Mouse (Mus musculus) spleen, adult 2 months (tissue): Measurements from ENCODE around the gene Metap1d.

Experiments used
- CTCF ChIP-seq: fragments of 200-500 bp; IDR thresholded peaks from 2 replicates; pipeline ENCODE4 v1.5.1; 2011; ENCODE audit warnings: mild to moderate bottlenecking, inconsistent platforms; ENCODE audit not compliant: insufficient read depth, insufficient read length, insufficient replicate concordance; ENCODE audit errors: extremely low read depth
- POLR2A ChIP-seq: fragments of 200-500 bp; IDR thresholded peaks from 2 replicates; pipeline ENCODE4 v1.6.1; 2011; ENCODE audit warnings: low read depth, low read length, inconsistent platforms

DNA sequence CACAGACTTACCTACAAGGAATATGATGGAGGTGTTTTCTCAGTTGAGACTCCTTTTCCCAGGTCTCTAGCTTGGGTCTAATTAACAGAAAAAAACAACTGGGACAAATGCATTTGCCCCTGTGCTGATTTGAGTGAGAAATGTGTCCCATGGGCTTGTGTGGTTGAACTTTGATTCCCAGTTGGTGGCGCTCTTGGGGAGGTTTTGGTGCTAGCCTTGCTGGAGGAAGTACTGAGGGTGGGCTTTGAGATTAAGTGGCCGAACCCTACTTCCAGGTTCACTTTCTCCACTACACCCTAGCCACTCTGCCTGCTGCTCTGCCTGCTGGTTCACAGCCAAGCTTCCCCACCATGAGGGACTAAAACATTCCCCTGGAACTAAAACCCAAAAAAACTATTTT, 3.5 kb upstream of the Metap1d start:
- no peak for TF ChIP-seq POLR2A
- no peak for TF ChIP-seq CTCF
